Mouse (Mus musculus): Measurements from ENCODE around the gene Lyzl4.

DNA sequence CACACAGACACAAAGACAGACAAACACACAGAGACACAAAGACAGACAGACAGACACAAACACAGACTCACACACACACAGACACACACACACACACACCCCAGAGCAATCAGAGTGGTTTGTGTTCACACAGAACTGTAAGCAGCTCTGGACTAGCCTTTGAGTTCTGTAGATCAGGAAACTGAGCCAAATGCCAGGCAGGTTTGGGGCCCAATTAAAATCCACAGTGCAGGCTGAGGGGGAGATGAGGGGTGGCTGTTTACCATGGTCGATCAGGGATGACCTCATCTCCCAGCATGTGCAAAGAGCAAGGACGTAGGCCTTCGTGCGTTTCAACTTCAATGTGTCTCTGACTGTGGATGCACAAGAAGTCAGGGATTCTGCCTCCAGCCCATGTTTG is 47.1 kb downstream of the Lyzl4 start:
- no peak for TF ChIP-seq CTCF (IDR thresholded peaks at IDR 0.05; ENCODE audit: extremely low read depth, insufficient read length, insufficient replicate concordance, low read depth, low read length)
- TF ChIP-seq POLR2A (IDR thresholded peaks at IDR 0.05; ENCODE audit: low read depth, low read length): no peak
